8 mouse cellular contexts compared by ENCODE assay signal in genomic region chr7:140125278-140126021, GRCm38 (mm10). TPM values are rescaled to one million over a fixed set of nuclear protein-coding genes. Genes with fewer than 3 reads are reported as not detected.
DNase-seq lines count a peak whose midpoint lies in the region; ATAC-seq lines count a peak whose summit lies in the region.

No protein-coding gene starts in this region.

- peak; percentile 96 to 98 for DNase-seq in adrenal gland, adult (ENCODE audit: inconsistent age in 2 of 2, low spot score in 1 of 2)
- DNase-seq in embryo, embryonic 10 days (ENCODE audit: low spot score): peak; percentile 90
- peak; percentile 91 for DNase-seq in gastrocnemius, adult 8-10 months (ENCODE audit: low spot score in 2 of 2)
- peak; percentile 93 for DNase-seq in induced T-regulatory cell, adult 2 months (ENCODE audit: low read depth)
- peak; percentile 68 to 86 for DNase-seq in left cerebral cortex, adult 8-10 months (ENCODE audit: low spot score in 2 of 2)
- DNase-seq in right cerebral cortex, adult 18-20 months: peak; percentile 92
- peak; percentile 74 for DNase-seq in urinary bladder, adult 2 months (ENCODE audit: low spot score)

- peak; percentile 94 for ATAC-seq in megakaryocyte, adult 5-6 weeks (ENCODE audit: poor library complexity, severe bottlenecking)

RNA-seq across cellular contexts. Expression of gene Echs1, which starts 9.2 kb away (rescaled TPM):
- total RNA-seq in gastrocnemius, adult 8-10 months (2022): 100 to 1,000 TPM; 113 to 159 (median 136) TPM
- total RNA-seq in left cerebral cortex, adult 8-10 months (2022): 10 to 100 TPM; 56.9 to 64.5 (median 59.3) TPM
- total RNA-seq in megakaryocyte, adult 5-6 weeks (2015): 72.7 and 97.4 TPM in 2 replicates
- 71.3 and 87.9 TPM in 2 replicates for total RNA-seq in megakaryocyte, adult 5-6 weeks (2017)
- polyA plus RNA-seq in urinary bladder, adult 2 months (2012; rRNA removed): 112 and 118 TPM in 2 replicates

RNA-seq across cellular contexts. Expression of gene Paox, which starts 9.9 kb away (rescaled TPM):
- 1 to 10 TPM; 1.5 to 4.3 (median 4.1) TPM for total RNA-seq in gastrocnemius, adult 8-10 months (2022)
- 1 to 10 TPM; 6.7 to 7.9 (median 7.3) TPM for total RNA-seq in left cerebral cortex, adult 8-10 months (2022)
- total RNA-seq in megakaryocyte, adult 5-6 weeks (2015): 12.9 and 16.9 TPM in 2 replicates
- 8.7 and 11.3 TPM in 2 replicates for total RNA-seq in megakaryocyte, adult 5-6 weeks (2017)
- 8.1 and 11.0 TPM in 2 replicates for polyA plus RNA-seq in urinary bladder, adult 2 months (2012; rRNA removed)

RNA-seq across cellular contexts. Expression of gene Mtg1, which starts 11.9 kb away (rescaled TPM):
- total RNA-seq in gastrocnemius, adult 8-10 months (2022): 10 to 100 TPM; 24.2 to 28.0 (median 25.1) TPM
- 10 to 100 TPM; 22.1 to 31.4 (median 27.4) TPM for total RNA-seq in left cerebral cortex, adult 8-10 months (2022)
- 10.2 and 17.4 TPM in 2 replicates for total RNA-seq in megakaryocyte, adult 5-6 weeks (2015)
- 5.9 and 14.4 TPM in 2 replicates for total RNA-seq in megakaryocyte, adult 5-6 weeks (2017)
- polyA plus RNA-seq in urinary bladder, adult 2 months (2012; rRNA removed): 26.1 and 31.0 TPM in 2 replicates

RNA-seq across cellular contexts. Expression of gene Fuom, which starts 23.2 kb away (rescaled TPM):
- 10 to 100 TPM; 28.9 to 41.2 (median 36.3) TPM for total RNA-seq in gastrocnemius, adult 8-10 months (2022)
- 10 to 100 TPM; 45.1 to 51.0 (median 49.0) TPM for total RNA-seq in left cerebral cortex, adult 8-10 months (2022)
- 13.0 and 15.8 TPM in 2 replicates for total RNA-seq in megakaryocyte, adult 5-6 weeks (2015)
- total RNA-seq in megakaryocyte, adult 5-6 weeks (2017): 12.1 and 16.0 TPM in 2 replicates
- 61.2 and 63.5 TPM in 2 replicates for polyA plus RNA-seq in urinary bladder, adult 2 months (2012; rRNA removed)

RNA-seq across cellular contexts. Expression of gene Sprn, which starts 29.2 kb away (rescaled TPM):
- under 1 TPM; 0.07 to 0.22 (median 0.16) TPM for total RNA-seq in gastrocnemius, adult 8-10 months (2022)
- total RNA-seq in left cerebral cortex, adult 8-10 months (2022): 100 to 1,000 TPM; 121 to 142 (median 130) TPM
- total RNA-seq in megakaryocyte, adult 5-6 weeks (2015): not detected in 2 replicates
- not detected in 2 replicates for total RNA-seq in megakaryocyte, adult 5-6 weeks (2017)
- 4.8 and 8.9 TPM in 2 replicates for polyA plus RNA-seq in urinary bladder, adult 2 months (2012; rRNA removed)

Comparison
In these comparisons a context has a peak if more than half of its experiments do, and no peak if none do; other contexts are left out.
1. Peak in every context shown above with its lines: DNase-seq and ATAC-seq.